Mouse (Mus musculus): ENCODE measurements at regions not wholly inside any gene's neighbourhood (a gene's known extent, or its start where the extent isn't known, plus 50 kb on each side); places are given as distances from the start of the nearest gene placed in this dataset.

DNA sequence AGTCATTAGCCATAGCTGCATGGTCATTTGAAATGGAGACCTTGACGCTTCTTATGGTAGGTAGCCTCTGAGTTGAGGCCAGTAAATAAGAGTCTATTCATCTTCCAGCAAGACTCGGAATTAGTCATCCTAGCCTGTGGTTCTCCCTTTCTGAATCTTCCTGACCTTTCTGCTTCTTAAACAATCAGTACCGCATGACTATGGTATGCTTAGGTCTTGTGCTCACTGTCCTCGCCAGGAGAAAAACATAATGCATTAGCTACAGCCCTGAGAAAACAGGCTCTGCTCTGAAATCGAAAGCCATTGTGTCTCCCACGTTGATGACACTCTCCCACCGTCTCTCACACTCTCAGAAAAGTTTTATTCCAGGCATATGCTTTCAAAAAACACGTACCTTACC is 72.4 kb upstream of the Col1a2 start:
- TF ChIP-seq CTCF (IDR thresholded peaks at IDR 0.05; ENCODE audit: low read depth, low read length) (no peak), POLR2A (IDR thresholded peaks at IDR 0.05; ENCODE audit: borderline replicate concordance, low read depth, low read length) (no peak)
